Mouse (Mus musculus): ENCODE measurements at regions not wholly inside any gene's neighbourhood (a gene's known extent, or its start where the extent isn't known, plus 50 kb on each side); places are given as distances from the start of the nearest gene placed in this dataset.
"Not testable (repeated sequence)": the region's sequence is repeated elsewhere in the genome, so short reads cannot be mapped to it uniquely, and the experiment has no call there.

- WGBS = 70% methylated on average over 21 of the region's 21 CpGs
- not testable (repeated sequence) for H3K4me2 ChIP-seq (replicated peaks); H3K27me3 ChIP-seq; H3K9ac ChIP-seq; H3K36me3 ChIP-seq; ATAC-seq (ENCODE audit: low FRiP score, low read depth); H3K27ac ChIP-seq; H3K4me3 ChIP-seq; H3K4me1 ChIP-seq; H3K9me3 ChIP-seq
Observed at GRCm38 (mm10) chrX:103129347-103129746, 57.1 kb downstream of the Nap1l2 start.

- H3K4me3 ChIP-seq = no peak overlapping the region
- no peak for ATAC-seq (ENCODE audit: low FRiP score, low read depth)
- no peak overlapping the region for H3K9ac ChIP-seq
- H3K36me3 ChIP-seq = no peaks in the 10 kb centered on the region
- H3K4me2 ChIP-seq (replicated peaks) = no peak overlapping the region
- H3K27me3 ChIP-seq = peaks cover 2% of the 10 kb centered on the region; the same call in 1 of the 2 replicates
- H3K4me1 ChIP-seq = no peaks in the 10 kb centered on the region
- no peaks in the 10 kb centered on the region for H3K9me3 ChIP-seq
- no peak overlapping the region for H3K27ac ChIP-seq
- 21% methylated on average over 1 of the region's 1 CpGs for WGBS
Observed at GRCm38 (mm10) chrX:103109181-103109580, 77.3 kb downstream of the Nap1l2 start.

- H3K27me3 ChIP-seq; H3K9me3 ChIP-seq; H3K36me3 ChIP-seq; H3K9ac ChIP-seq; H3K4me1 ChIP-seq; H3K27ac ChIP-seq; H3K4me2 ChIP-seq (replicated peaks); H3K4me3 ChIP-seq: not testable (repeated sequence)
- 20% methylated on average over 1 of the region's 50 CpGs for WGBS
- ATAC-seq (ENCODE audit: low FRiP score, low read depth) = peak; percentile 66
Observed at GRCm38 (mm10) chrX:103067730-103068621, 118.5 kb downstream of the Nap1l2 start.

- H3K27me3 ChIP-seq; H3K36me3 ChIP-seq; H3K4me3 ChIP-seq; H3K9me3 ChIP-seq; H3K4me1 ChIP-seq; H3K4me2 ChIP-seq (replicated peaks); H3K9ac ChIP-seq; H3K27ac ChIP-seq: not testable (repeated sequence)
- ATAC-seq (ENCODE audit: low FRiP score, low read depth) = peak; percentile 26; the same call in 1 of the 2 replicates
- WGBS = no CpG with 5 or more reads among the region's 45 CpGs
Observed at GRCm38 (mm10) chrX:103067107-103067506, 119.3 kb downstream of the Nap1l2 start.

- peak; percentile 89 for ATAC-seq (ENCODE audit: low FRiP score, low read depth)
- Histone ChIP-seq H3K4me2 (replicated peaks) (peak overlapping the region; percentile 56), H3K4me1 (no peaks in the 10 kb centered on the region), H3K27ac (peak overlapping the region; percentile 85), H3K4me3 (peak overlapping the region; percentile 49), H3K27me3 (peaks cover 12% of the 10 kb centered on the region; the same call in 1 of the 2 replicates), H3K9me3 (no peaks in the 10 kb centered on the region), H3K9ac (peak overlapping the region; percentile 62), H3K36me3 (no peaks in the 10 kb centered on the region)
- 7% methylated on average over 21 of the region's 22 CpGs for WGBS
Observed at GRCm38 (mm10) chrX:103026256-103027028, 98.3 kb downstream of the 1700018G05Rik start.

- Histone ChIP-seq H3K4me3 (peak overlapping the region; percentile 8; the same call in 1 of the 2 replicates), H3K27me3 (peaks cover 15% of the 10 kb centered on the region; the same call in 1 of the 2 replicates), H3K4me2 (replicated peaks) (peak overlapping the region; percentile 56)
- 29% methylated on average over 3 of the region's 3 CpGs for WGBS
- not testable (repeated sequence) for H3K9me3 ChIP-seq; H3K27ac ChIP-seq; H3K9ac ChIP-seq; H3K36me3 ChIP-seq; ATAC-seq (ENCODE audit: low FRiP score, low read depth); H3K4me1 ChIP-seq
Observed at GRCm38 (mm10) chrX:103025495-103025894, 97.3 kb downstream of the 1700018G05Rik start.

- not testable (repeated sequence) for H3K4me1 ChIP-seq; H3K4me3 ChIP-seq; H3K36me3 ChIP-seq; H3K9me3 ChIP-seq; H3K9ac ChIP-seq; H3K4me2 ChIP-seq (replicated peaks); H3K27me3 ChIP-seq; H3K27ac ChIP-seq
- no CpG with 5 or more reads among the region's 61 CpGs for WGBS
- ATAC-seq (ENCODE audit: low FRiP score, low read depth) = 0 out of 2 replicates have a peak, but pooled peaks have one; percentile 42
Observed at GRCm38 (mm10) chrX:103013425-103014057, 85.4 kb downstream of the 1700018G05Rik start.

GRCm38 (mm10) chrX:103012298-103013243 is 84.4 kb downstream of the 1700018G05Rik start:
- H3K9ac ChIP-seq; H3K4me2 ChIP-seq (replicated peaks); H3K27ac ChIP-seq; H3K4me1 ChIP-seq; H3K4me3 ChIP-seq; H3K36me3 ChIP-seq; H3K27me3 ChIP-seq; H3K9me3 ChIP-seq: not testable (repeated sequence)
- WGBS = no CpG with 5 or more reads among the region's 56 CpGs
- ATAC-seq (ENCODE audit: low FRiP score, low read depth) = peak; percentile 69

- not testable (repeated sequence) for H3K4me2 ChIP-seq (replicated peaks); H3K4me3 ChIP-seq; H3K27me3 ChIP-seq; H3K9ac ChIP-seq; H3K36me3 ChIP-seq; H3K9me3 ChIP-seq; ATAC-seq (ENCODE audit: low FRiP score, low read depth); H3K4me1 ChIP-seq; H3K27ac ChIP-seq
- 93% methylated on average over 1 of the region's 3 CpGs for WGBS
Observed at GRCm38 (mm10) chrX:102993956-102994355, 65.8 kb downstream of the 1700018G05Rik start.

Measured in limb, embryonic 13.5 days (tissue).